Mouse (Mus musculus) A20 (cell line): ENCODE measurements at regions not wholly inside any gene's neighbourhood (a gene's known extent, or its start where the extent isn't known, plus 50 kb on each side); places are given as distances from the start of the nearest gene placed in this dataset.

ENCODE experiments used
- DNase-seq: peaks from one replicate; pipeline ENCODE4 v3.0.0-alpha.2; 2011; ENCODE audit warnings: low read depth, low spot score

DNA sequence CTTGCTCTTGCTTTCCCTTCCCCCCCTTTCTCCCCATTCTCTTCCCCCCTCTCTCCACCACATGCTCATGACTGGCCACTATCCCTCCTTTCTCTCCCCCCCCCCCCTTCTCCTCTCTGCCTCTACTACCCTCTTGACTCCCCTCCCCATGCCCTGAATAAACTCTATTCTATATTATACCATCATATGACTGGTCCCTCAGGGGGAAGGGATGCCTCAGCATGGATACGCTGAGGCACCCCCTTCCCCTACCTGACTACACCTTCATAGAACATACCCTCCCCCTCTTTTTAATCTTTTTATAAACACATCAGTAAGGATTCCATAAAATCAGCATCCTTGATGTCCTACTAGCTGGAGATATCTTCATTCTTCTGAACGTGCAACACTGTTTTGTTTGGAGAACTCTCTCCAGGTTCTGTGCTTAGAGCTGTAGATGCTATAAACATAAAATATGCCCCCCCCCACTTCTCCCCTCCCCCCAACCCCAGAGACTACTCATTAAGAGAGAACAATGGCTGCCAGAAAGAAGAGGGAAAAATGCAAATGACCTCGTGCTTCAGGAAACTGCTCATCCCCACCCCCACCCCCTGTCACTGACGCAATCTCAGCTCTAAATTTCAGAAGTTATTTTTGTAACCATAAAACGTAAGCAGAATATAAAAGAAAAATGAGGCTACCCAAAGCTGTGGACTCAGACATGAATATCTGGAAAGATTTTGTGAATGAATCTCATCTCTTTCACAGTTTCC lies 102.3 kb downstream of the Pja2 start:
- no peak for DNase-seq

DNA sequence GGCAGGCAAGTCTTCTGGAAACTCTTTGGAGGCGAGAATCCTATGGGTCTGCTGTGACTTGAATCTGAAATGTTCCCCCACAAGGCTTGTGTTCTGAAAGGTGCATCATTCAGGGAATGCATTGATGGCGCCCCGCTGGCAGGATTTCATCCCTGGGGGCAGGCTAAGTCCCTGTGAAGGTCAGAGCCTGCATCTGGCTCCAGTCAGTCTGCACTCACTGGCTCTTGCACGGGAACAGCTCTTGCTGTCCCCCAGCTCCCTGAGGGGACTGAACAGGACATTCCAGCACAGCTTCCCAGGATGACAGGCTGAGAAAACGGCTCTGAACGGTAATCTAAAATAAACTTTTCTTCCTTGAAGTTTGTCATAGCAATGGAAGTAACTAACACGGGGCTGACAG lies 117.1 kb downstream of the Pja2 start:
- DNase-seq, result no peak

DNA sequence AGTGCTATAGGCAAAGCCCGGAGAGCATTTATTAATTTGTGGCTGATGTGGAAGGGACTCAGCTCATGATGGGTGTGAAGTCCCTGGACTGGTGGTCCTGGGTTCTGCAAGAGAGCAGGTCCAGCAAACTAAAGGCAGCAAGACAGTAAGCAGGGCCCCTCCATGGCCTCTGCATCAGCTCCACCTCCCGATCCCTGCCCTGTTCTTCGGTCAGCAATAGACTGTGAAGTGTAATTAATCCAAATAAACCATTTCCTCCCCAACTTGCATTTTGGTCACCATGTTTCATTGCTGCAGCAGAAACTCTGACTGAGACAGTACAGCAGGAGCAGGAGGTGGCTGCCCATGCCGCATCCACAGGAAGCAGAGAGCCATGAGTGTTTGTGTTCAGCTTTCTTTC lies 118.5 kb downstream of the Pja2 start:
- no peak for DNase-seq

DNA sequence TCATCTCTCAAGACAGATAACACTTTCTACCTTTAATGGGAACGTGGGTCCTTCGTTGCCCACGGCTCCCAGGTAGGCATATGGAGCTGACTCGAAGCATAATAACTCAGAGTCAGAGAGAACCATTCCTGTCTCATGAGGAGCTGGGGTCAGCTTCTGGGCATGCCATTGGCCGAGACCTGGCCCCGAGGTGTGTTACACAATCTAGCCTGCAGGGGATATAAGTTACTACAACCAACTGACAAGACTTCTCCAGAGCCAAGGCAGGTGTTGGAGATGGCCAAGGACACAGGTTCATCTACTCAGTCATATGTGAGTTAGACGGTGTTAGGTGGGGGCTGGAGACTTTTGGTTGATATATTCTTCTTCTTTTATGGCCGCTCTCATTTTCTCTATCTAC lies 120.4 kb downstream of the Pja2 start:
- no peak for DNase-seq

DNA sequence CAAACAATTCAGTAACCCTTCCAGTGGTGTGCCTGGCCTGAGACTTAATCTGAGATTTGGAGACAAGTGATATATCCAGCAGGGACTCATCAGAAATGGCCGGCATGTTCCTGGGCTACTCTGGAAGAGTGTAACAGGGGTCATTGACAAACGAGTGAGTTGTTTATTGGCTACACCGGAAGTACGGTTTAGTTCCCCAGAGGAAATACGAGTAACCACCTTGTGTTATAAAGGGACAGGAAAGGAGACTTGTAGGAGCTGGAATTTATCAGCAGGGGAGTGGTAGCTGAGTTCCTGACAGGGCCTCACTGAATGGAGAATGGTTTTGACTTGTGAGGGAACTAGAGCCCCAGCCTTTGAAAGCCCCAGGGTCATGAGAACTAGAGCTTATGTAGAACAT lies 121.3 kb downstream of the Pja2 start:
- no peak for DNase-seq

DNA sequence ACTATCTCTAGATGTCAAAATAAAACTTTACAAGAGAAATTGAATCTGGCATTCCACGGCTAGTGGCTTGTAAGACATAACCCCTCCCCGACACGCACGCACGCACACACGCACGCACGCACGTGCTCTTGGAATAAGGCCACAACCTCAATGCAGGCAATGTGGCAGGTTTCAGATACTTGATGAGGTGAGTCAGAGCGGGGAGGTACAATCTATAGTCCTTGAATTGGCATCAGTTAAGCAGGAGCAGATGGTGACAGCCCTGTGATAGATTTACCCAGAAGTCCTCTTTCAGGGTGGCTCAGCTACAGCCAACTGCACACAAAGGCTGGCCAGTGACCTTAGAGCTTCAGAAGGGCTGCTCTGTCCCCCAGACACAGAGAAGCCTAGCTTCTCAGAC lies 122.1 kb downstream of the Pja2 start:
- DNase-seq, result no peak

DNA sequence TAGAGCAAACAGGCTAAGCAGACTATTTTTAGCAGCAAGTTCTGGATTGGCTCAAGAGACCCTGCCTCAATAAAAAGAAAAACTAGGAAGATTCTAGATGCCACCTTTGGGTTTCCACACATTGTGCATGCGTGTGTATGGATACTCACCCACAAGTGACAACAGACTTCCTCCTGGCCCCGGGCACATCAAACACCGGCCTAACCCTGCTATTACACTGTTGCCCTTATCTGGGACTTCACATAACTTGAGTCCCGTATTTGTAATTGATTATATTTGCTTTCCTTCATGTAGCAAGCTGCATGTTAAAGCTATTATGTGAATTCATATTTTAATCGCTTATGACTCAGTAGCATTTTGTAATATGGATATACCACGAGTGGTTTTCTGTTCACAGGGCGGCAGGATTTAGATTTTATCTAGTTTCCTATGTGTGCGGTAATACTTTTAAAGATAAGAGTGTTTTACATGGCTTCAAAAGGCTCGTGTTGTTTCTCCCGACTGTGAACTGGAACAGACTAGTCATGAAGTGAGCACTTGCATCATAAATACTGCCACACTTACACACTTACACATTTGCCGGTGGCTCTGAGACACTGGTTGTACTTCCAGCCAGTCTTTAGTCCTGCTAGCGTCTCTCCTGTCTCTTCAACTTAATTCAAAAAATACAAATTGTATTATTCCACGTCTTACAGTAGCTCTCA lies 123.4 kb downstream of the Pja2 start:
- no peak for DNase-seq

DNA sequence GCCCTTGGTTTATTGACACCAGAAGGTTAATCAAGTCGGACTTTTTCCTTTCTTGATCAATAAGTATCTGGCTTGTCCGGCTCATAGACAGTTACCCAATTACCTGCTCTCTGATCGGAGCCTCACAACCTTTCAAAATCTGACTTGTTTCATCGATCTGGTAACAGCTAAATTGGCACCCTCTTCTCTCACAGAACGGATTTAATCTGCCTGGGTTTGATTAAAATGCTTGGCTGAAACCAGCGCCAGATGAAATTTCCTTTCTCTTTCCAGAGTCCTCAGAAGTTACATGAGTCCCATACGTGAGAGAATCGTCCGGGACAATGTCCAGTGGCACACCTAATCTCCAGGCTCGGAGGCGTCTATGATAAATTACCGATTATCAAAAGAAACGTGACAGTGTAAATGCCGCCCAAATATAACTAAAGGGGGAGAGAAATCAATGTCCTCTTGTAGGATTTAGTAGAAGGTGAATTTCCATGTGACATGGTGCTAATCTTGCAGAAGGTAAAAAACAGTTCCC lies 125.5 kb downstream of the Pja2 start:
- no peak for DNase-seq

DNA sequence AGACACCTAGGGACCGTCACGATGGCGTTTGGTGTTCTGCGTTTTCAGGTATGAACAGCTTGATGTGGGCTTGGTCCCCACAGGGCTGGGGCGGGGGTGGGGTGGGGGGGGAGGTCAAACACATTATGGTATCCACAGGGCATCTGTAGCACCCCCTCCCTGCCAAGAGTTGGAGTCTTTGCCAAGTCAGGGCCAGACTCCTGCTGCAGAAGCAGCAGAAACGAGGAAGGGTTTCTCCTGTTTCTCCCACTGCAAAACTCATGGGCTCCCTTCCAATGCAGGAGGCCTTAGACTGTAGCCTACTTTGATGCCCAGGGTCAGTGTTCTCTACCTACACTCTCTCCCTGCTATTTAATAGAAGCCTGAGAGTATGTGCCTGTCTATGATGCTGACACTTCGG lies 128.1 kb downstream of the Pja2 start:
- no peak for DNase-seq

DNA sequence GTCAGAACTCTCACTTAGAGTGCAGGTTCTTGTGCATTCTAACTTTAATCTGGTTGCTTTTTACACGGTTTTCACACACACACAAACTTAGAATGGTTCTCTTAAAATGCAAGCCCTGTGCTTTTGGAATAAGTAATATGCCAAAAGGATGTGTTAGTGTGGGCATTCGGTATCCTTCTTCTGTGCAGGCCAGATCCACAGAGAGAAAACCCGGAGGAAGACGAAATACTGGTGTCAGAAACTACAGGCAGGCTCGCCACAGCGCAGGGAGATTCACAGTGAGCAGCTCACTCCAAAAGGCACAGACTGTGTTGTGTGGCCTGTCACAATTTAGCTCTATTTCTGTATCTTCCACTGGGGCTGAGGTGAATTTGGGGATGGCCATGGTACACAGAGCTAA lies 129.5 kb downstream of the Pja2 start:
- DNase-seq, result no peak

DNA sequence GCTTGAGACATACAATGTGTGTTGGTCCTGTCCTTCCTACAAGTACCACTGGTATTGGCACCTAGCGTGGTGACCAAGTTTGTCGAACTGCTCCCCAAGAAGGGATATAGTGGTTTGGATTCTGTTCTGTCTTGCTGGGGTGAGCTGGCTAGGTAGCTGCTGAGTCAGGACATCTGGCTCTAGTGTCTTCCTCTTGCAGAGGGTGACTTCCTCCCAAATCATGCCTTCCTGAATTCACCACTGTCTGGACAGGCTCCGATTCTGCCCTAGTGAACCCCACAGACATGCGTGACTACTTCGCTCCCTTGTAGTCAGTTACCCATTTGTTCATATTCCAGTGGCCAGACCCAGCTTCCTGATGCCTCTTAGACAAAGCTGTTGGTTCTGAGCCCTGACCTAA lies 130.1 kb downstream of the Pja2 start:
- DNase-seq, result no peak

DNA sequence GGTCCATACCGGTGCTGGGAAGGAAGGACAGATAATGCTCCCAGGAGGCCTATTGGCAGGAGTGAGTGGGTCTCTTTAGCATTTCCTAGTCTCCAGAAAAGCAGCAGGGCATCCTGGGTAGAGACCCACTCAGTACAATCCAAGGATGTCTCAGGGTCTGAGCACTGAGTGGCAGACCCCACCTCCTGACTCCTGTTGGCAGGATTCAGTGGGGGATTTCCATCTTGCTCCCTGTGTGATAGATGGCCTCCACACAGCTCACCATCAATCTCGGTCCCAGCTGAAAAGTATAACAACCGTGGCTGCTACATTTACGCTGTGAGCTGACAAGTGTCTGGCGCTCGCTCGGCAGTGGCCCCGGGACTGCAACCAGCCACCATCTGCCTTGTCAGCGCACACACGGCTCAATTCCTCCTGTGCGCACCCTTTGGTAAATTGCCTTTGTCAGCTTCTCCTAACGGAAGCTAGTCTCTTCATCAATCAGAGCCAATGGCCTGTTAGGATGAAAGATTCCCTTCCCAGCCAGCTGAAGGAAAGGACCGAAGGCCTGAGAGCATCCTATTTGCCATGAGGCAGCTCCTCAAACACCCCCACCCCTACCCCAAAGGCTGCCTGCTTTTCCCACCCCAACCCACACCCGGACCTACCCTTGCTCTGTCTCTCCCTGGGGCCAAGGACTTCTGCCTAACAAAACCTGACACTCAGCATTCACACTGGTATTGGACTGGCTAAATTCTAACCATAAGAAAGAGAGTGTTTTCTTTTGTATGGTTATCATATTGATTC lies 131.4 kb downstream of the Pja2 start:
- DNase-seq, result no peak

DNA sequence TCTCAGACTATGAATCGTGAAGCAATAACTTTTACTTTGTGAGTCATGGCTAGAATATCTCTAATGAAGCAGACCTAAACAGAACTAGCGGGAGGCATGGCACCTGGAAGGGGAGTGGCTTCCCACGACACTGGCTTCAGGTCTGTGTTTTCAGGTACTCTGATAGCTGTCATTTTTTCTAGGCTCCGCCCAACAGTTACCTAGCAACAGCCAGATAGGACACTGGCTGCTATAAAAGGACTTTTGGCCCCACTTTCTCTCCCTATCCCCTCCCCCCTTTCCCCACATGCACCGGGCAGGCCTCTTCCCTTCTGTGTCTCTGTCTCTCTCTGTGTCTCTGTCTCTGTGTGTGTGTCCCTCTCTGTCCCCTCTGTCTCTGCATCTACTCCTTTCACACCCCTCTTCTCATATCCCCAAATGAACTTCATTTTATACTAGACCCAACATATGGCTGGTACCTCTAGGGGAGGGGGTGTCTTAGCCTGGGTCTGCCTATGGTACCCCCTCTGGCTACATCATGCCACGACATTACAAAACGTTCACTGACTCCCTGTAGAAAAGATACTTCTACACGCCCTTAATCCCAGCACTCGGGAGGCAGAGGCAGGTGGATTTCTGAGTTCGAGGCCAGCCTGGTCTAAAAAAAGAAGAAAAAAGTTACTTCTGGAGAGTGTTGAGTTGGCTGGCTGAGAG lies 132.3 kb downstream of the Pja2 start:
- DNase-seq, result peak; percentile 4

DNA sequence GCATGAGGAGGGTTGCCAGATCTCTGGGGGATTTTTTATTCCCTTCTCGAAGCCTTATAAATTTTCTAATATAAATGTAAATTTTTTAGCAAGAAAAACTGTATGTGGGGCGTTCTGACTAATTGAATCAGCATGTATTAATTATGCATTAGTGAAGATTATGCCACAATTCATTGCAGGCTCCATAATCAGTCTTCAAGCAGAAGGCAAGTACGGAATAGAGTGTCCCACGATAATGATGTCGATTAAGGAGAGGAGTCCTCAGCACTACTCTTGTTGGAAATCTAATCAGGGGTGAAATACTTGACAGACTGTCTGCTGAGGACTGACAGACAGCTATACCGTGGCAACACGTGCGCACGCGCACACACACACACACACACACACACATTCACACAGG lies 135.3 kb downstream of the Pja2 start:
- DNase-seq, result no peak

DNA sequence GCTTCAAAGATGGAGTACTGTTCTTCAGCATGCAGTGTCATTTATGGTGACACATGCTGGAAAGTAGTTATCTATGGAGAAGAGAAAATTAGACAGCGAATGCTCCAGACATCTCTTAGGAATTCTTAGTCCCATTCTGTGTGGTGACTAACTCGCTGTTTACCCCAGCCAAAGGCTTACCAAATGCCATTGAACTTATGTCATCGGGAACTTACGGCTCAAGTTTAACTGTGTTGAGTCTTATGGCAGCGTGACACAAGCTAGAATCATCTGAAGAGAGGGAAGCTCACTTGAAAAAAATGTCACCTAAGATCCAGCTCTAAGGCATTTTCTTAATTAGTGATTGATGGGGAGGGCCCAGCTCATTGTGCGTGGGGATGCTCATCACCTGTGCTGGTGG lies 138.7 kb downstream of the Pja2 start:
- no peak for DNase-seq
